Mouse (Mus musculus) lung, embryonic 16.5 days (tissue): ENCODE results near the gene Npcd. TPM values are rescaled to one million over a fixed set of nuclear protein-coding genes. Genes with fewer than 3 reads are reported as not detected.

Experiments used
- ATAC-seq: fragments of 200-750 bp; cut with Nextera tagmentation; 2 replicates; pipeline ENCODE4 v1.8.0; 2017; ENCODE audit warnings: low read depth, mild to moderate bottlenecking, moderate library complexity
- H3K27ac ChIP-seq: fragments of 300-500 bp; sonication (generic); 2 replicates; pipeline ENCODE4 v1.5.1; 2014; ENCODE audit warnings: mild to moderate bottlenecking, control low read depth, low read length
- H3K27me3 ChIP-seq: fragments of 300-500 bp; sonication (generic); 2 replicates; pipeline ENCODE4 v1.6.1; 2014; ENCODE audit warnings: low read depth, low read length, mixed read lengths; ENCODE audit not compliant: control insufficient read depth, insufficient read depth
- H3K36me3 ChIP-seq: fragments of 300-500 bp; sonication (generic); 2 replicates; pipeline ENCODE4 v1.6.1; 2014; ENCODE audit warnings: low read length; ENCODE audit not compliant: control insufficient read depth, insufficient read depth
- H3K4me1 ChIP-seq: fragments of 300-500 bp; sonication (generic); replicated peaks from 2 replicates; pipeline ENCODE4 v1.6.1; 2014; ENCODE audit warnings: low read length, mixed read lengths; ENCODE audit not compliant: control insufficient read depth, insufficient read depth
- H3K4me2 ChIP-seq: fragments of 300-500 bp; sonication (generic); 2 replicates; pipeline ENCODE4 v1.6.1; 2014; ENCODE audit warnings: low read depth, low read length, control low read depth
- H3K4me3 ChIP-seq: fragments of 300-500 bp; sonication (generic); 2 replicates; pipeline ENCODE4 v1.5.1; 2014; ENCODE audit warnings: mild to moderate bottlenecking, low read length, control low read depth
- H3K9ac ChIP-seq: fragments of 300-500 bp; sonication (generic); 2 replicates; pipeline ENCODE4 v1.6.1; 2014; ENCODE audit warnings: low read length, control low read depth
- H3K9me3 ChIP-seq: fragments of 300-500 bp; sonication (generic); 2 replicates; pipeline ENCODE4 v1.6.1; 2016; ENCODE audit warnings: low read length; ENCODE audit not compliant: control insufficient read depth
- WGBS: fragments of 180-500 bp; shearing (Covaris S2); extraction: QIAGEN DNeasy Blood & Tissue Kit; methylation state at CpG from one replicate; pipeline ENCODE4 v1.1.7; 2014; 5-methylcytosine and 5-hydroxymethylcytosine counted together
- polyA plus RNA-seq: library from polyadenylated mRNA; unstranded; fragments of >200 nt; fragmentation: Nextera tagmentation; extraction: Ambion mirVana; gene quantifications from 2 replicates; pipeline ENCODE4 v1.2.1, GENCODE M21; 2015

The Npcd gene
- polyA plus RNA-seq, 1 experiment from 2014 or later: 0.60 TPM

GRCm38 (mm10) chr15:79766168-79766567 is 67.9 kb downstream of the Npcd start:
- ATAC-seq: no peak
- H3K27ac ChIP-seq: no peak overlapping the region
- H3K4me2 ChIP-seq: no peak overlapping the region
- peaks cover 8% of the 10 kb centered on the region; the same call in 1 of the 2 replicates for H3K36me3 ChIP-seq
- peaks cover 13% of the 10 kb centered on the region for H3K4me1 ChIP-seq
- H3K9ac ChIP-seq: no peak overlapping the region
- no peaks in the 10 kb centered on the region for H3K27me3 ChIP-seq
- H3K9me3 ChIP-seq: no peaks in the 10 kb centered on the region
- no peak overlapping the region for H3K4me3 ChIP-seq
- WGBS: 37% methylated on average over 10 of the region's 10 CpGs

GRCm38 (mm10) chr15:79765361-79765760 is 68.7 kb downstream of the Npcd start:
- Histone ChIP-seq H3K4me1 (peaks cover 13% of the 10 kb centered on the region), H3K4me3 (no peak overlapping the region), H3K27me3 (no peaks in the 10 kb centered on the region), H3K9me3 (no peaks in the 10 kb centered on the region), H3K4me2 (no peak overlapping the region), H3K36me3 (peaks cover 8% of the 10 kb centered on the region; the same call in 1 of the 2 replicates), H3K9ac (no peak overlapping the region), H3K27ac (no peak overlapping the region)
- WGBS: 65% methylated on average over 2 of the region's 2 CpGs
- no peak for ATAC-seq

GRCm38 (mm10) chr15:79764539-79765267 is 69.3 kb downstream of the Npcd start:
- no peaks in the 10 kb centered on the region for H3K27me3 ChIP-seq
- no peak overlapping the region for H3K4me2 ChIP-seq
- peaks cover 8% of the 10 kb centered on the region; the same call in 1 of the 2 replicates for H3K36me3 ChIP-seq
- no peak for ATAC-seq
- H3K4me3 ChIP-seq: no peak overlapping the region
- 72% methylated on average over 11 of the region's 11 CpGs for WGBS
- no peak overlapping the region for H3K9ac ChIP-seq
- H3K27ac ChIP-seq: no peak overlapping the region
- H3K4me1 ChIP-seq: peaks cover 11% of the 10 kb centered on the region
- no peaks in the 10 kb centered on the region for H3K9me3 ChIP-seq

- no peak overlapping the region for H3K4me2 ChIP-seq
- ATAC-seq: no peak
- H3K9me3 ChIP-seq: no peaks in the 10 kb centered on the region
- no peak overlapping the region for H3K4me3 ChIP-seq
- H3K27me3 ChIP-seq: no peaks in the 10 kb centered on the region
- 77% methylated on average over 7 of the region's 7 CpGs for WGBS
- H3K27ac ChIP-seq: no peak overlapping the region
- no peak overlapping the region for H3K9ac ChIP-seq
- H3K4me1 ChIP-seq: peaks cover 9% of the 10 kb centered on the region
- peaks cover 8% of the 10 kb centered on the region; the same call in 1 of the 2 replicates for H3K36me3 ChIP-seq
Measured at GRCm38 (mm10) chr15:79763601-79764246, 70.3 kb downstream of the Npcd start.

GRCm38 (mm10) chr15:79763001-79763400 is 71.0 kb downstream of the Npcd start:
- Histone ChIP-seq H3K9ac (no peak overlapping the region), H3K4me3 (no peak overlapping the region), H3K27ac (no peak overlapping the region), H3K36me3 (peaks cover 8% of the 10 kb centered on the region; the same call in 1 of the 2 replicates), H3K9me3 (no peaks in the 10 kb centered on the region), H3K4me2 (no peak overlapping the region), H3K27me3 (no peaks in the 10 kb centered on the region), H3K4me1 (peaks cover 6% of the 10 kb centered on the region)
- no peak for ATAC-seq
- 88% methylated on average over 9 of the region's 9 CpGs for WGBS

- no peak overlapping the region for H3K27ac ChIP-seq
- peaks cover 8% of the 10 kb centered on the region; the same call in 1 of the 2 replicates for H3K36me3 ChIP-seq
- no peak overlapping the region for H3K4me3 ChIP-seq
- H3K9me3 ChIP-seq: no peaks in the 10 kb centered on the region
- ATAC-seq: no peak
- no peak overlapping the region for H3K9ac ChIP-seq
- no peaks in the 10 kb centered on the region for H3K27me3 ChIP-seq
- 86% methylated on average over 6 of the region's 6 CpGs for WGBS
- H3K4me2 ChIP-seq: no peak overlapping the region
- no peaks in the 10 kb centered on the region for H3K4me1 ChIP-seq
Measured at GRCm38 (mm10) chr15:79760956-79761355, 73.1 kb downstream of the Npcd start.

GRCm38 (mm10) chr15:79757118-79757517 is 76.9 kb downstream of the Npcd start:
- no peak overlapping the region for H3K27ac ChIP-seq
- WGBS: 91% methylated on average over 3 of the region's 3 CpGs
- ATAC-seq: no peak
- no peak overlapping the region for H3K9ac ChIP-seq
- H3K27me3 ChIP-seq: no peaks in the 10 kb centered on the region
- H3K9me3 ChIP-seq: no peaks in the 10 kb centered on the region
- no peak overlapping the region for H3K4me2 ChIP-seq
- 0 out of 2 replicates have a peak, but pooled peaks cover 3% of the 10 kb centered on the region for H3K36me3 ChIP-seq
- no peaks in the 10 kb centered on the region for H3K4me1 ChIP-seq
- H3K4me3 ChIP-seq: no peak overlapping the region

GRCm38 (mm10) chr15:79755977-79756625 is 77.9 kb downstream of the Npcd start:
- H3K4me3 ChIP-seq: no peak overlapping the region
- no peaks in the 10 kb centered on the region for H3K4me1 ChIP-seq
- no peak overlapping the region for H3K4me2 ChIP-seq
- 52% methylated on average over 8 of the region's 8 CpGs for WGBS
- no peaks in the 10 kb centered on the region for H3K36me3 ChIP-seq
- H3K27me3 ChIP-seq: no peaks in the 10 kb centered on the region
- no peak overlapping the region for H3K9ac ChIP-seq
- ATAC-seq: peak; percentile 67
- H3K27ac ChIP-seq: no peak overlapping the region
- no peaks in the 10 kb centered on the region for H3K9me3 ChIP-seq

- Histone ChIP-seq H3K9ac (no peak overlapping the region), H3K9me3 (no peaks in the 10 kb centered on the region), H3K4me3 (no peak overlapping the region), H3K4me1 (no peaks in the 10 kb centered on the region), H3K27me3 (no peaks in the 10 kb centered on the region), H3K4me2 (no peak overlapping the region), H3K27ac (no peak overlapping the region), H3K36me3 (no peaks in the 10 kb centered on the region)
- no peak for ATAC-seq
- WGBS: 78% methylated on average over 4 of the region's 4 CpGs
Measured at GRCm38 (mm10) chr15:79755176-79755575, 78.9 kb downstream of the Npcd start.
